Mouse (Mus musculus) heart, embryonic 16.5 days (tissue): ENCODE results near the gene Olfr1284. TPM values are rescaled to one million over a fixed set of nuclear protein-coding genes. Genes with fewer than 3 reads are reported as not detected.
"Not testable (repeated sequence)": the region's sequence is repeated elsewhere in the genome, so short reads cannot be mapped to it uniquely, and the experiment has no call there.

Experiments used
- ATAC-seq: fragments of 200-750 bp; cut with Nextera tagmentation; replicated peaks from 2 replicates; pipeline ENCODE4 v1.8.0; 2017; ENCODE audit warnings: moderate number of reproducible peaks; ENCODE audit not compliant: insufficient read depth, low FRiP score; ENCODE audit errors: extremely low read depth
- H3K27ac ChIP-seq: fragments of 300-500 bp; sonication (generic); 2 replicates; pipeline ENCODE4 v1.5.1; 2014; ENCODE audit warnings: mild to moderate bottlenecking, low read length, control low read depth, moderate library complexity
- H3K27me3 ChIP-seq: fragments of 300-500 bp; sonication (generic); 2 replicates; pipeline ENCODE4 v1.6.1; 2014; ENCODE audit warnings: low read length, mixed read lengths; ENCODE audit not compliant: control insufficient read depth, insufficient read depth
- H3K36me3 ChIP-seq: fragments of 300-500 bp; sonication (generic); 2 replicates; pipeline ENCODE4 v1.6.1; 2014; ENCODE audit not compliant: control insufficient read depth, insufficient read depth
- H3K4me1 ChIP-seq: fragments of 300-500 bp; sonication (generic); 2 replicates; pipeline ENCODE4 v1.6.1; 2014; ENCODE audit warnings: low read length, mixed read lengths; ENCODE audit not compliant: control insufficient read depth, insufficient read depth
- H3K4me2 ChIP-seq: fragments of 300-500 bp; sonication (generic); 2 replicates; pipeline ENCODE4 v1.6.1; 2014; ENCODE audit warnings: low read depth, mild to moderate bottlenecking, control low read depth, low read length
- H3K4me3 ChIP-seq: fragments of 300-500 bp; sonication (generic); 2 replicates; pipeline ENCODE4 v1.5.1; 2014; ENCODE audit warnings: mild to moderate bottlenecking, control low read depth, low read length
- H3K9ac ChIP-seq: fragments of 300-500 bp; sonication (generic); 2 replicates; pipeline ENCODE4 v1.6.1; 2014; ENCODE audit warnings: low read length, control low read depth
- H3K9me3 ChIP-seq: fragments of 300-500 bp; sonication (generic); replicated peaks from 2 replicates; pipeline ENCODE4 v1.6.1; 2016; ENCODE audit warnings: low read length; ENCODE audit not compliant: control insufficient read depth
- WGBS: fragments of 180-500 bp; shearing (Covaris S2); extraction: QIAGEN DNeasy Blood & Tissue Kit; methylation state at CpG from one replicate; pipeline ENCODE4 v1.1.7; 2014; 5-methylcytosine and 5-hydroxymethylcytosine counted together
- polyA plus RNA-seq: library from polyadenylated mRNA; unstranded; fragments of >200 nt; fragmentation: Nextera tagmentation; extraction: Ambion mirVana; gene quantifications from 2 replicates; pipeline ENCODE4 v1.2.1, GENCODE M21; 2015

Olfr1284 gene
- polyA plus RNA-seq: not detected in 2 replicates

DNA sequence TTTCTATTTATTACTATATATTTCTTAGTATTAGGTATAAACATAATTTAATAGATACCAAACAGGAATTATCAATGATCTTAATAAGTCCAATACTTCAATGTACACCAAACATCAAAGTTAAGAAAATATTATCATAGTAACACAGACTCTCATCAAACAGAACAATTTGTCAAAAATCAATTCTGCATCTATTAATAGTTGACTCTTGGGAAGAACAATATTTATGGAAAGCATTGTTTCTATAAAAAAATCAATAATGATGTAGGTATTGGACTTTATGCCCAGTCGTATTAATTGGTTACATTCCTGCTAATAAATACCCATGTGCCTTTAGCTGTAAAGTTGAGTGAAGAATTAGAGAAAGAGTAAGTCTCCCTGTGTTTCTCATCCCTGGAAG is at the start of gene Olfr1284:
Gene Olfr1284 (plus strand): TSS at position 301 of the 400 bp plus-strand sequence.
- no peaks in the 10 kb centered on the region for H3K4me1 ChIP-seq
- no peak within 1 kb of the TSS for H3K4me2 ChIP-seq
- no peaks in the 10 kb centered on the region for H3K36me3 ChIP-seq
- no peak within 1 kb of the TSS for H3K9ac ChIP-seq
- ATAC-seq: no peak
- H3K27me3 ChIP-seq: no peaks in the 10 kb centered on the region
- no peaks in the 10 kb centered on the region for H3K9me3 ChIP-seq
- WGBS: 69% methylated on average over 1 of the region's 1 CpGs
- H3K4me3 ChIP-seq: no peak within 1 kb of the TSS
- no peak within 1 kb of the TSS for H3K27ac ChIP-seq

GRCm38 (mm10) chr2:111326220-111326619 is 49.1 kb upstream of the Olfr1284 start, which contains the start of gene Olfr1281:
Olfr1281 (plus strand) TSS chr2:111326520.
- Histone ChIP-seq H3K4me1 (no peaks in the 10 kb centered on the region), H3K9ac (no peak within 1 kb of the TSS), H3K9me3 (no peaks in the 10 kb centered on the region), H3K36me3 (no peaks in the 10 kb centered on the region), H3K27ac (no peak within 1 kb of the TSS), H3K4me2 (no peak within 1 kb of the TSS), H3K4me3 (no peak within 1 kb of the TSS), H3K27me3 (no peaks in the 10 kb centered on the region)
- WGBS: 62% methylated on average over 2 of the region's 2 CpGs
- ATAC-seq: no peak

DNA sequence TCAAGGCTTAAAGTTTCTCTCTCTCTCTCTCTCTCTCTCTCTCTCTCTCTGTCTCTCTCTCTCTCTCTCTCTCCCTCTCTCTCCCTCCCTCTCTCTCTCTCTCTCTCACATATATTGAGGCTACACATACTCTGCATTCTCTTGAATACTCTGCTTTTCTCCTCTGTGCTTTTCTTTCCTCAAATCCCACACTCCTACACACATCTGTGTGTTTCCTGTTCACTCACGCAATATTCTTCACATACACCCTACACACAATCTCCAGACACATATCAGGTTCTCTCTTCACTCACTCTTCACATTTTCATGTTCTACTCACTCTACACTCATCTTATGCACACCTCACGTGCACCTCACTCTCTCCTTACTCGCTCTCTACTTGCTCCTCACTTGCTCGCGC is 41.6 kb upstream of the Olfr1284 start:
- not testable (repeated sequence) for H3K4me2 ChIP-seq, H3K9me3 ChIP-seq, H3K36me3 ChIP-seq, H3K27ac ChIP-seq, H3K9ac ChIP-seq, H3K4me1 ChIP-seq, H3K4me3 ChIP-seq, H3K27me3 ChIP-seq, ATAC-seq
- 68% methylated on average over 5 of the region's 5 CpGs for WGBS

DNA sequence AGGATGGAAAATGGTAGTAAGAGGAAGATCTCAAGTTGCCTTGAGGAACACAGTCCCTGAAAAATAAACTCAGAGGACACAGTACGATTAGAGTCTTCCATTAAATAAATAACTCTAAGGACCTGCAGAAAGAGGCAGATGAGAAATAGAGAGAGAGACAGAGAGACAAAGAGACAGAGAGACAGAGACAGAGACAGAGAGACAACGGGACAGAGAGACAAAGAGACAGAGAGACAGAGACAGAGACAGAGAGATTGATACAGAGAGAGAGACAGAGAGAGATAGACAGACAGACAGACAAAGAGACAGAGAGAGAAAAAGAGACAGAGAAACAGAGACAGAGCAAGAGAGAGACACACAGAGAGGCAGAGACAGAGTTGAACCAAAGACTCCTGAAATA is 39.3 kb upstream of the Olfr1284 start, which contains the start of gene Olfr1282:
Gene Olfr1282 (minus strand): TSS at position 101 of the 400 bp plus-strand sequence.
- H3K36me3 ChIP-seq: no peaks in the 10 kb centered on the region
- no peak for ATAC-seq
- no peak within 1 kb of the TSS for H3K4me3 ChIP-seq
- H3K4me2 ChIP-seq: no peak within 1 kb of the TSS
- no peaks in the 10 kb centered on the region for H3K9me3 ChIP-seq
- no peak within 1 kb of the TSS for H3K9ac ChIP-seq
- WGBS: 60% methylated on average over 2 of the region's 2 CpGs
- H3K4me1 ChIP-seq: no peaks in the 10 kb centered on the region
- no peak within 1 kb of the TSS for H3K27ac ChIP-seq
- no peaks in the 10 kb centered on the region for H3K27me3 ChIP-seq

GRCm38 (mm10) chr2:111366490-111366889 is 8.8 kb upstream of the Olfr1284 start, which contains the start of gene Olfr1283:
Olfr1283 (plus strand) TSS chr2:111366790.
- H3K4me3 ChIP-seq: no peak within 1 kb of the TSS
- no peaks in the 10 kb centered on the region for H3K9me3 ChIP-seq
- WGBS: 74% methylated on average over 2 of the region's 2 CpGs
- H3K27me3 ChIP-seq: no peaks in the 10 kb centered on the region
- ATAC-seq: no peak
- H3K9ac ChIP-seq: no peak within 1 kb of the TSS
- H3K4me2 ChIP-seq: no peak within 1 kb of the TSS
- H3K27ac ChIP-seq: no peak within 1 kb of the TSS
- no peaks in the 10 kb centered on the region for H3K4me1 ChIP-seq
- no peaks in the 10 kb centered on the region for H3K36me3 ChIP-seq

DNA sequence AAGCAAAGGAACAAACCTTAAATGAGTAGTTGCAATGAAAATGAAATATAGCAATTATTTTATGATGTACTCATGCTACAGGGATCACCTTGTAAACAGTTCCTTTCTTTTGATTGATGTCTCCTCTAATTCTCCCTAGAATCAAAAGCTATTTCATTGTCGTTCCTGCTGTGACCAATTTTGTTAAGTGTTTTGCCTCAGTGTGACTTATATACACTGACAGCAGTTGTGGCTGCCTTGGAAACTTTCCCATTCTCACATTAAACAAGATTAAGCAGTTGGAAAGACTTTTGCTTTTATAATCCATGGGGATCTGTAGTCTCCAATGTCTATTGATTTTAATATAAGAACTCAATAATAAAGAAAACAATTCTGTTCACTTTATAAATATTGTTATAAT is 47.6 kb downstream of the Olfr1284 start, which contains the start of gene Olfr1286:
Gene Olfr1286 (minus strand): TSS at position 185 of the 400 bp plus-strand sequence.
- H3K4me3 ChIP-seq: no peak within 1 kb of the TSS
- no peaks in the 10 kb centered on the region for H3K9me3 ChIP-seq
- no peak within 1 kb of the TSS for H3K4me2 ChIP-seq
- H3K4me1 ChIP-seq: no peaks in the 10 kb centered on the region
- ATAC-seq: no peak
- no peak within 1 kb of the TSS for H3K27ac ChIP-seq
- no peaks in the 10 kb centered on the region for H3K36me3 ChIP-seq
- WGBS: 66% methylated on average over 1 of the region's 1 CpGs
- H3K9ac ChIP-seq: no peak within 1 kb of the TSS
- H3K27me3 ChIP-seq: no peaks in the 10 kb centered on the region

Other genes starting within 250 kb of the Olfr1284 start
- gene Gm15130, start 222.6 kb upstream of the Olfr1284 start, polyA plus RNA-seq: not detected in 2 replicates
- not detected in 2 replicates for gene 4930430A15Rik, start 145.9 kb upstream of the Olfr1284 start, polyA plus RNA-seq
- not detected in 2 replicates for gene Olfr1275, start 140.2 kb upstream of the Olfr1284 start, polyA plus RNA-seq
- not detected in 2 replicates for gene Olfr1276, start 121.0 kb upstream of the Olfr1284 start, polyA plus RNA-seq
- gene Olfr1277, start 101.4 kb upstream of the Olfr1284 start, polyA plus RNA-seq: not detected in 2 replicates
- not detected in 2 replicates for gene Olfr1278, start 85.4 kb upstream of the Olfr1284 start, polyA plus RNA-seq
- gene Olfr1279, start 74.9 kb upstream of the Olfr1284 start, polyA plus RNA-seq: not detected in 2 replicates
- gene Olfr1280, start 61.5 kb upstream of the Olfr1284 start, polyA plus RNA-seq: not detected in 2 replicates
- gene Olfr1281, start 49.0 kb upstream of the Olfr1284 start, polyA plus RNA-seq: not detected in 2 replicates
- gene Olfr1282, start 39.4 kb upstream of the Olfr1284 start, polyA plus RNA-seq: not detected in 2 replicates
- gene Olfr1283, start 8.7 kb upstream of the Olfr1284 start, polyA plus RNA-seq: not detected in 2 replicates
- gene Olfr1286, start 47.6 kb downstream of the Olfr1284 start, polyA plus RNA-seq: not detected in 2 replicates
- not detected in 2 replicates for gene Olfr1287, start 73.6 kb downstream of the Olfr1284 start, polyA plus RNA-seq
- not detected in 2 replicates for gene Olfr1288, start 98.6 kb downstream of the Olfr1284 start, polyA plus RNA-seq
- gene Olfr1289, start 105.3 kb downstream of the Olfr1284 start, polyA plus RNA-seq: not detected in 2 replicates
- not detected in 2 replicates for gene Olfr1290, start 118.3 kb downstream of the Olfr1284 start, polyA plus RNA-seq
- gene Olfr1291-ps1, start 121.7 kb downstream of the Olfr1284 start, polyA plus RNA-seq: not detected in 2 replicates
- not detected in 2 replicates for gene Olfr1293-ps, start 149.7 kb downstream of the Olfr1284 start, polyA plus RNA-seq
- gene Olfr1294, start 164.8 kb downstream of the Olfr1284 start, polyA plus RNA-seq: not detected in 2 replicates
- not detected in 2 replicates for gene Olfr1295, start 194.2 kb downstream of the Olfr1284 start, polyA plus RNA-seq